Mouse (Mus musculus) forebrain, embryonic 15.5 days (tissue): ENCODE results near the gene Mon2. TPM values are rescaled to one million over a fixed set of nuclear protein-coding genes. Genes with fewer than 3 reads are reported as not detected.
"Not testable (repeated sequence)": the region's sequence is repeated elsewhere in the genome, so short reads cannot be mapped to it uniquely, and the experiment has no call there.

ENCODE experiments used
- ATAC-seq: fragments of 200-750 bp; cut with Nextera tagmentation; replicated peaks from 2 replicates; pipeline ENCODE4 v1.8.0; 2017; ENCODE audit warnings: mild to moderate bottlenecking, moderate TSS enrichment, moderate library complexity
- H3K27ac ChIP-seq: fragments of 300-500 bp; sonication (generic); replicated peaks from 2 replicates; pipeline ENCODE4 v1.5.1; 2015; ENCODE audit warnings: mild to moderate bottlenecking, inconsistent platforms
- H3K27me3 ChIP-seq: fragments of 300-500 bp; sonication (generic); 2 replicates; pipeline ENCODE4 v1.6.1; 2015; ENCODE audit warnings: inconsistent platforms
- H3K36me3 ChIP-seq: fragments of 300-500 bp; sonication (generic); 2 replicates; pipeline ENCODE4 v1.6.1; 2015; ENCODE audit warnings: mild to moderate bottlenecking, inconsistent platforms
- H3K4me1 ChIP-seq: fragments of 300-500 bp; sonication (generic); 2 replicates; pipeline ENCODE4 v1.6.1; 2015; ENCODE audit warnings: inconsistent platforms
- H3K4me2 ChIP-seq: fragments of 300-500 bp; sonication (generic); replicated peaks from 2 replicates; pipeline ENCODE4 v1.6.1; 2015; ENCODE audit warnings: mild to moderate bottlenecking, inconsistent platforms
- H3K4me3 ChIP-seq: fragments of 300-500 bp; sonication (generic); 2 replicates; pipeline ENCODE4 v1.5.1; 2015; ENCODE audit warnings: mild to moderate bottlenecking, inconsistent platforms
- H3K9ac ChIP-seq: fragments of 300-500 bp; sonication (generic); replicated peaks from 2 replicates; pipeline ENCODE4 v1.6.1; 2015; ENCODE audit warnings: mild to moderate bottlenecking, inconsistent platforms
- H3K9me3 ChIP-seq: fragments of 300-500 bp; sonication (generic); 2 replicates; pipeline ENCODE4 v1.6.1; 2016; ENCODE audit warnings: inconsistent platforms
- WGBS: fragments of 180-500 bp; shearing (Covaris S2); methylation state at CpG from one replicate; pipeline ENCODE4 v1.1.7; 2015; ENCODE audit warnings: mixed read lengths; 5-methylcytosine and 5-hydroxymethylcytosine counted together
- polyA plus RNA-seq: library from polyadenylated mRNA; unstranded; fragments of >200 nt; fragmentation: Nextera tagmentation; extraction: Ambion mirVana; gene quantifications from 2 replicates; pipeline ENCODE4 v1.2.1, GENCODE M21; 2015

The Mon2 gene
- polyA plus RNA-seq, 1 experiment from 2014 or later = 27.8 TPM

DNA sequence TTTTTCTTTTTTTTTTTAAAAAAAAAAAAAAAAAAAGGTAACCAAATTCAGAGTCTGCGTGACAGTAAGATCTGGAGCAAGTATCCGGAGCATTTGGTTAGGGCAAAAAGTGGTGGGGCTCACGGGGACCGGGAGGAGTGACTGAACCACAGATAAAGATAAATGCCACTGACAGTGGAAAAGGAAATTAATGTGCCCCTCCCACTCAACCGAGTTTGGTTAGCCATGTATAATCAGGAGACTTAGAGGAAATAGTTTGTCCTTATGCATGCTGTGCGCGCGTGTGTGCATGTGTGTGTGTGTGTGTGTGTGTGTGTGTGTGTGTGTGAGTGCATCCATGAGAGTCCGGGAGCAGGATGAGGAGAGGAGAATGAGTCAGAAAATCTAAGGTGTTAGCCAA is 100.3 kb downstream of the Mon2 start:
- H3K9me3 ChIP-seq = no peaks in the 10 kb centered on the region
- no peaks in the 10 kb centered on the region for H3K4me1 ChIP-seq
- 85% methylated on average over 9 of the region's 9 CpGs for WGBS
- peaks cover 4% of the 10 kb centered on the region for H3K36me3 ChIP-seq
- H3K4me2 ChIP-seq = no peak overlapping the region
- no peak for ATAC-seq
- no peaks in the 10 kb centered on the region for H3K27me3 ChIP-seq
- no peak overlapping the region for H3K27ac ChIP-seq
- H3K4me3 ChIP-seq = no peak overlapping the region
- no peak overlapping the region for H3K9ac ChIP-seq

DNA sequence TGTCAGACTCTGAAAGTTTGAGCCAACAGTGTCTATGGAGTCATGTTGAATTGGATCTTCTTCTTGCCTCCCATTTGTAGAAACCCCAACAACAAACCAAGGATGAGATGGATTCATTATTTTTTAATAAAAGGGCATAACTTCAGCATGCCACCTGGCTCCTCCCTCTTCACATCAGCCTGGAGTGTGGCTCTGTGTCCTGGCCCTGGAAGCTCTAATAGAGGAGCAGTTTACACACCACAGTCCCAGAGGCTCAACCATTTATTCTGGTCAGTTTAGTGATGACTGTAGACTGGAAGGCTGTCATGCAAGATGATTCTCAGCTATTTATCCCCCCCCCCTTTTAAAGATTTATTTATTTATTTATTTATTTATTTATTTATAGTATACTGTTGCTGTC is 103.1 kb downstream of the Mon2 start:
- Histone ChIP-seq H3K4me1 (no peaks in the 10 kb centered on the region), H3K4me2 (no peak overlapping the region), H3K9me3 (no peaks in the 10 kb centered on the region), H3K9ac (no peak overlapping the region), H3K36me3 (no peaks in the 10 kb centered on the region), H3K27ac (no peak overlapping the region), H3K27me3 (no peaks in the 10 kb centered on the region), H3K4me3 (no peak overlapping the region)
- no peak for ATAC-seq

DNA sequence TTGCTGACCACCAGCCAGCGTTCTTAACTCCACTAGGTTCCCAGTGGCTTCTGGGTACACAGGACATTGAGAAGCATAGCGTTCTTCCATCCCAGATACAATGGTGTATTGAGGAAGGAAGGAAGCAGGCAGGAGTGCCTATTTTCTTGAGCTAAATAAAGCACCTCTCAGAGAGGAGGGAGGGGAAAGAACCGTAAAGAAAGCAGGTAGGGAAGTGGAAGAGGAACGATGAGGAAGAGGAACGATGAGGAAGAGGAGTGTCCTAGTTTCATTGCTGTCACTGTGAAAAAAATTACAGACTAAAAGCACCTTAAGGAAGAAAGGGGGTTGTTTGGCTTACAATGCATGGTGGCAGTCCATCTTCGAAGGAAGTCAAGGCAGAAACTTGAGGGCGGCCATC is 106.1 kb downstream of the Mon2 start:
- no peaks in the 10 kb centered on the region for H3K9me3 ChIP-seq
- H3K36me3 ChIP-seq = no peaks in the 10 kb centered on the region
- no peaks in the 10 kb centered on the region for H3K27me3 ChIP-seq
- no peak overlapping the region for H3K27ac ChIP-seq
- no peak overlapping the region for H3K4me3 ChIP-seq
- WGBS = 85% methylated on average over 7 of the region's 7 CpGs
- H3K4me2 ChIP-seq = no peak overlapping the region
- no peak for ATAC-seq
- H3K9ac ChIP-seq = no peak overlapping the region
- H3K4me1 ChIP-seq = no peaks in the 10 kb centered on the region

DNA sequence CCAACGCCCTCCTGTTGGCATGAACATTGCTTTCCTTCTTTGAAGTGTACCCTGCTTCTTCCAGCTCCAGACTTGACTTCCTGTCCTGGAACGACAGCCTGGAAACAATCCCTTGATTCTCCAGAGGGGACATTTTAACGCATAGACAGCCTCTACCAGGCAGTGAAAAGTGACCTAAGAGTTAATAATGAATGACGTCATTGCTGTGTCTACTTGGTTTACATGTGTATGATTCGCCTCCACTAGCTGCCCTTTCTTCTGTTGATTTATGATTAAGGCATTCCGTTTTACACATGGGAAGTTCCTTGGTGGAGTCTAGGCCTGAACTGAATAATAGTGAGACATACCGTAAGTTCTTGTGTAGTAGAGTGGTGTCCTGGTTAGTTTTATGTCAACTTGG is 109.9 kb downstream of the Mon2 start:
- no peak overlapping the region for H3K4me3 ChIP-seq
- 72% methylated on average over 7 of the region's 7 CpGs for WGBS

DNA sequence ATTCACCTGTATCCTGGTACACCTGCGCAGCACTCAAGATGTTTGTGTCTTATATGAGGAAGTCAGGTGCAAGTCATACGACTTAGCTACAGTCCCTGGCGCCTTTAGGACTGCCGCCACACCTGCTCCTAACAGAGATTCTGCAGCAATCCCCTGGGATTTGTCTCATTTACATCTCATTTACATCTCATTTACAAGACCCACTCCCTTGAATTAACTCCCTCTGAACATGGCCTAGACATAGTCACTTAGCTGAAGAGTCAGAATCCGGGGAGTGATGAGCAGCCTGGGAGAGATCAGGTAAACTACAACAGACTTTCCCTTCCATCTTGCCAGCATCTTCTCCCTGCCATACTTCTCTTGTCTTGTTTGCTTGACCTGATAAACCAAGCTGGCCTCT is 110.7 kb downstream of the Mon2 start:
- H3K9me3 ChIP-seq, H3K36me3 ChIP-seq, H3K27ac ChIP-seq, H3K9ac ChIP-seq, H3K27me3 ChIP-seq, H3K4me2 ChIP-seq, H3K4me3 ChIP-seq, ATAC-seq: not testable (repeated sequence)
- WGBS = 66% methylated on average over 5 of the region's 5 CpGs
- H3K4me1 ChIP-seq = peaks cover 16% of the 10 kb centered on the region

More for the DNA sequence above, 109.9 kb downstream of the Mon2 start:
- no peak overlapping the region for H3K27ac ChIP-seq
- no peak overlapping the region for H3K4me2 ChIP-seq
- peaks cover 14% of the 10 kb centered on the region for H3K4me1 ChIP-seq
- H3K36me3 ChIP-seq = no peaks in the 10 kb centered on the region
- no peaks in the 10 kb centered on the region for H3K27me3 ChIP-seq
- H3K9me3 ChIP-seq = no peaks in the 10 kb centered on the region
- ATAC-seq = no peak
- H3K9ac ChIP-seq = no peak overlapping the region

DNA sequence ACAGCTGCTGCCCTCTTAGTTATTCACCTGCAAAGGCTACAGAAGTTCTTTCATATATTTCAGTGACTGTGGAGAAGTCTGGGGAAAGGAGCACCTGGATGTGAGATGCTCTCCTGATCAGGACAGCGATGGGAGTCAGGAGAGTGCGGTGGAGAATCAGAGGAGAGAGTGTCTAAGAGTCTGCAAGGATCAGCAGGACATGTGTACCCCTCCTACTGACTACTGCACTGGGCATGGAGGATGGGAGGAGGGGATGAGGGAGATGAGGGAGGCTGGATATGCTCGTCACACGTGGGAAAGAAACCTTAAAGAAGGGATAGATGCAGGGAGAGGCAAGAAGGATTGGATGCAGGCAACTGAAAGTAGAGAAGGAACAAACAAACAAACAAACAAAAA is 112.1 kb downstream of the Mon2 start:
- Histone ChIP-seq H3K4me2 (no peak overlapping the region), H3K27ac (peak overlapping the region; percentile 13), H3K4me3 (no peak overlapping the region), H3K9ac (0 out of 2 replicates have a peak overlapping the region, but pooled peaks have one; percentile 25), H3K36me3 (no peaks in the 10 kb centered on the region), H3K27me3 (no peaks in the 10 kb centered on the region), H3K4me1 (peaks cover 16% of the 10 kb centered on the region), H3K9me3 (no peaks in the 10 kb centered on the region)
- WGBS = 21% methylated on average over 4 of the region's 4 CpGs
- peak; percentile 15; the same call in 1 of the 2 replicates for ATAC-seq

DNA sequence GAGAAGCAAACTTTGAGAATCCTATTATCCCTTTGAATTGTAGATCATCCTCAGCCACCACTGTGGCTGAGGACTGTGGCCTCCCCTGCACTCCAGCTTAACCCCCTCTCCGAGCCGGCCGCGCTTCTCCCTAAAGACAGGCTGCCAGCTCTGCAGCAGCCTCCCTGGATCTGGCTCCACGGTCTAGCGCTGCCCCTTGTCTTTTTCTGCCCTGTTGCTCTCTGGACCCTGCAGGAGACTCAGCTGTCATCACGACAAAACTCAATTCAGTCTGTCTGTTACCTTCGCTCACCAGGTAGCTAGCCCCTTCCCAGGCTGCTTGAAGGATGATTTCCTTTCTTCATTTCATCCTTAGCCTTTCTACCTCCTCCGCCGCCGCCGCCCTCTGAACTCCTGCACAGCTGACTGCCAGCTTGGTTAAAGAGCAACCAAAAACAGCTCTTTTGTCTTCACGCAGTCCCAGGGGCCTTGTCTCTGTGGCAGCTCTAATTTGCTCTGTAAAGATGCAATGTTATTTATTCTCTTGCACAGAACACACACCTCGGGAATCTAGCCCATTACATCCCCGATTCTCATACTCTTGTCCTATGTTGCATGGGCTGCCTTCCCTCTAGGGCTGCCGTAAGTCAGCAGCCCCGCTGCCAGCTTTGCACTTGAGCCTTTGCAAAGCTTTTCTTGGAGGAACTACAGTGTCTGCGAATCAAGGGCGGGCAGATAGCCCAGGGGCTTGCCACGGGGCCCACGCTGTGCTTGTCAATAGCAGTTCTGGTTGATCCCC is 112.7 kb downstream of the Mon2 start:
- Histone ChIP-seq H3K9ac (peak overlapping the region; percentile 25), H3K27me3 (no peaks in the 10 kb centered on the region), H3K4me1 (peaks cover 16% of the 10 kb centered on the region), H3K36me3 (no peaks in the 10 kb centered on the region), H3K9me3 (no peaks in the 10 kb centered on the region), H3K4me3 (peak overlapping the region; percentile 15), H3K4me2 (peak overlapping the region; percentile 41), H3K27ac (peak overlapping the region; percentile 13)
- 1% methylated on average over 21 of the region's 21 CpGs for WGBS
- ATAC-seq = peak; percentile 36

DNA sequence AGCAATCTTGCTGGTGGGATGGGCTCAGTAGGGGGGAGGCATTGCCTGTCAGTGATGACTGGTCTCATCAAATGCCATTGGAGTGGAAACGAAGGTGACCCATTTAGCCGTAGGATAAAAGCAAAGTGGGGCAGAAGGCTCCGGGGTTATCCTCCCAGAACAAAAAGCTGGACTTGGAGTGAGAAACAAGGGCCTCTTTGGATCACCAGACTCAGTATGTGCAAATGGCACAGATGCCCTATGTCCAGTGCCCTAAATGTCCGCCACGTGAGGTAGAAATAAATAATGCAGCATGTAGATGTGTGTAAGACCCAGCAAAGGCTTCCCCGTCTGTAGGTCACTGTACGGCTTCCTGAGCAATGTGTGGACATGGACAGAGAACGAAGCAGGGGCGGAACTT is 113.7 kb downstream of the Mon2 start:
- H3K27ac ChIP-seq = no peak overlapping the region

DNA sequence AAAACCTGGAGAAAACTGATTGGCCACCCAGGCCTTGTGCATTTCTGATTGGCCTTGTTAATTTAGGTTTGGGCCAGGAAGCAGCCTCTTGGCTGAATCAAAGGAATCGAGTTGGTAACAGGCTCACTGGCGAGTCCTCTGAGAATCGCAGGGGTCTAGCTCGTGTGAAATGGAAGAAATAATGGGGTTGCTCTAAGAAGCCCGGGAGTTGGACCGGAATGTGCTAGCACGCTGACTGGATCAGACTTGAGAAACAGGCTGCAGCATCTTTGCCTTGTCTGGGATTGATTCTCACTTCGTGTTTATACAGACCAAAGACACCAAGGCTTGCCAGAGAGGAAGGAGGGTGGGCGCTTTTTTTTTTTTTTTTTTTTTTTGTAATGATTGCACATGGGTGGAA is 114.8 kb downstream of the Mon2 start:
- 54% methylated on average over 9 of the region's 9 CpGs for WGBS
- H3K4me1 ChIP-seq = peaks cover 16% of the 10 kb centered on the region
- H3K27me3 ChIP-seq = no peaks in the 10 kb centered on the region
- H3K27ac ChIP-seq = no peak overlapping the region
- ATAC-seq = no peak
- H3K9me3 ChIP-seq = no peaks in the 10 kb centered on the region
- no peak overlapping the region for H3K4me3 ChIP-seq
- no peak overlapping the region for H3K9ac ChIP-seq
- H3K36me3 ChIP-seq = no peaks in the 10 kb centered on the region
- no peak overlapping the region for H3K4me2 ChIP-seq

More for the DNA sequence above, 113.7 kb downstream of the Mon2 start:
- no peaks in the 10 kb centered on the region for H3K9me3 ChIP-seq
- H3K36me3 ChIP-seq = no peaks in the 10 kb centered on the region
- no peak overlapping the region for H3K4me2 ChIP-seq
- H3K4me1 ChIP-seq = peaks cover 16% of the 10 kb centered on the region
- no peak for ATAC-seq
- 61% methylated on average over 9 of the region's 9 CpGs for WGBS
- no peaks in the 10 kb centered on the region for H3K27me3 ChIP-seq
- H3K4me3 ChIP-seq = no peak overlapping the region
- no peak overlapping the region for H3K9ac ChIP-seq

DNA sequence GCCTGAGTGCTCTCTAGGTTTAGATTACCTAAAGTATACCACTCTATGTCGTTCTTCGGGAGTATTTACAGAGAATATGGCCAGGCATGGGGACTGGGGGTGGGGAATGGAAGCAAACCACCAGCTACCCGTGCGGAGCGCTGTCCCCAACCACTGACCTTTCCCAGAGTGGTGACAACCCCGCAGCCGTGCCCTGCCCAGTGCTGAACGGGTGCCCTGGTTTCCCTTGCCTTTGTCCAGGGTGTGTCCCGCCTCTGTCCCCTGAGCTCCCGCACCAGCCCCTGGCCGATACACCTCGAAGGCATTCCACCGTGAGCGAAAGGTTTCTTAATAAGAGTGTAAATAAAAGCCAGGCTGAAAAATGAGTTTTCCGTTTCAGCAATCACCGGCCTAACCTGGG is 115.6 kb downstream of the Mon2 start:
- WGBS = 77% methylated on average over 16 of the region's 16 CpGs
- Histone ChIP-seq H3K4me2 (no peak overlapping the region), H3K36me3 (no peaks in the 10 kb centered on the region), H3K4me1 (peaks cover 16% of the 10 kb centered on the region), H3K27me3 (no peaks in the 10 kb centered on the region), H3K27ac (no peak overlapping the region), H3K9ac (no peak overlapping the region), H3K9me3 (no peaks in the 10 kb centered on the region), H3K4me3 (no peak overlapping the region)
- no peak for ATAC-seq

DNA sequence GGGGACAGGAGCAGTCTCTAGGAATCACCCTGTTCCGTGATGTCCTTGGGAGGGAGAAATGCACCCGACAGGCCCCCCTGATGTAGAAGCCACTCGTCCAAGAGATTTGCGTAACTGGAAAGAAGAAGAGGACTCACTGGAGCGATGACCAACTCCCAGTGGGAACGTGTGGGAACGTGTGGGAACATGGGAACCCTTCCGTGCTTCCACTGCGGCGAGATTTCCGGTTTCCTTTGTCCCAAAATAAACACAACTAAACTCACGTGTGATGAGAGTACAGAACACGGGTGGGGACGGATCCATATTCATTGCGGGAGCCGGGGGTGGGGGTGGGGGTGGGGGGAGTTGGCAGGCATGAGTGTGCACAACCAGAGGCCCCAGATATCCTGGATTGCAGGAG is 116.1 kb downstream of the Mon2 start:
- Histone ChIP-seq H3K9ac (no peak overlapping the region), H3K27ac (no peak overlapping the region), H3K4me2 (no peak overlapping the region), H3K9me3 (no peaks in the 10 kb centered on the region), H3K27me3 (no peaks in the 10 kb centered on the region), H3K4me1 (peaks cover 16% of the 10 kb centered on the region), H3K4me3 (no peak overlapping the region), H3K36me3 (no peaks in the 10 kb centered on the region)
- WGBS = 91% methylated on average over 16 of the region's 16 CpGs
- ATAC-seq = no peak

DNA sequence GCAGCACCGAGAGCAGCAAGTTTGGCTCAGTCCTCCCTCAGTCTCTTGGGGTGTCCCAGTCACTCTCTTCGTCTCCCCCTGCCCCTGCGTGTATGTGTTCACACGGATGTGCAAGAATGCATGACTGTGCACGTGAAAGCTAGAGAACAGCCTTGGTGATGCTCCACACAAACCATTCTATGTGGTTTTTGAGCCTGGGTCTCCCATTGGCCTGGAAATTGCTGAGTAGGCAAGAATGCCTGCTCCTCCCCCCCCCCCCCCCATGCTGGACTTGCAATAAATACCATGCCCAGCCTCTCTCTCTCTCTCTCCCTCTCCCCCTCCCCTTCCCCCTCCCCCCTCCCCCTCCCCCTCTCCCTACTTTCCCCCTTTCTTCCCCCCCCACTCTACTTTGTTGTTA is 117.6 kb downstream of the Mon2 start:
- WGBS = 88% methylated on average over 5 of the region's 5 CpGs
- no peak overlapping the region for H3K27ac ChIP-seq
- no peak for ATAC-seq
- no peak overlapping the region for H3K9ac ChIP-seq
- H3K27me3 ChIP-seq = no peaks in the 10 kb centered on the region
- no peaks in the 10 kb centered on the region for H3K36me3 ChIP-seq
- H3K4me2 ChIP-seq = no peak overlapping the region
- H3K4me3 ChIP-seq = no peak overlapping the region
- H3K9me3 ChIP-seq = no peaks in the 10 kb centered on the region
- H3K4me1 ChIP-seq = peaks cover 9% of the 10 kb centered on the region

DNA sequence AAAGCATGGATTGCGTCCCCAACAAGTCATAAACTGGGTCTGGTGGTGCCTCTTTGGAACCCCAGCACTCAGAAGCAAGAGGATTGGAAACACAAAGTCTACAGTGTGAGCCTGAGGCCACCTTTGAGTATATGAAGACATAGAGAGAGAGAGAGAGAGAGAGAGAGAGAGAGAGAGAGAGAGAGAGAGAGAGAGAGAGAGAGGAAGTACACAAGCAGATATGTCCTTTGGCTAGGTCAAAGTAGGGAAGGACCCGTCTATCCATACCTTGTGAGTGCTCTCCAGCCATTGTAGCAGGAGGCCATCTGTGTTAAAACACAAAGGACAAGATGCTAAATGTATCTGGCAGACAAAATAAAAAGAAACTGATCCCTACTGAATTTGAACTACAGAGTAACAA is 118.4 kb downstream of the Mon2 start:
- 0 out of 2 replicates have a peak, but pooled peaks cover 3% of the 10 kb centered on the region for H3K4me1 ChIP-seq
- H3K9ac ChIP-seq = no peak overlapping the region
- H3K4me3 ChIP-seq = no peak overlapping the region
- WGBS = 85% methylated on average over 2 of the region's 2 CpGs
- no peaks in the 10 kb centered on the region for H3K36me3 ChIP-seq
- H3K9me3 ChIP-seq = no peaks in the 10 kb centered on the region
- H3K27ac ChIP-seq = no peak overlapping the region
- ATAC-seq = no peak
- no peaks in the 10 kb centered on the region for H3K27me3 ChIP-seq
- no peak overlapping the region for H3K4me2 ChIP-seq
